In genomic region chr16:40228627-40229026, GRCm38 (mm10) we compare ENCODE assay signal across 15 mouse cellular contexts.
DNase-seq lines count a peak whose midpoint lies in the region; ATAC-seq lines count a peak whose summit lies in the region.
"Had no signal": no experiment of that assay in that cellular context is flagged by ENCODE, and none has a peak within 500 bp of the region (broad histone marks: within the 10 kb centered on the region; RNA-seq: fewer than 3 reads in every experiment).

No protein-coding gene starts in this region.

- H3K4me1 ChIP-seq in hindbrain, embryonic 14.5 days (replicated peaks; ENCODE audit: control insufficient read depth, insufficient read depth, low read length), result no peaks in the 10 kb centered on the region
- H3K4me1 ChIP-seq in hindbrain, embryonic 10.5 days (replicated peaks), result no peaks in the 10 kb centered on the region
- H3K4me1 ChIP-seq: heart, embryonic 10.5 days had no signal

- no peak overlapping the region for H3K4me2 ChIP-seq in hindbrain, embryonic 14.5 days (replicated peaks)
- H3K4me2 ChIP-seq: midbrain, embryonic 13.5 days had no signal

- no peaks in the 10 kb centered on the region for H3K36me3 ChIP-seq in hindbrain, embryonic 14.5 days (replicated peaks; ENCODE audit: control insufficient read depth, insufficient read depth)
- no peaks in the 10 kb centered on the region for H3K36me3 ChIP-seq in hindbrain, embryonic 10.5 days
- H3K36me3 ChIP-seq: heart, embryonic 10.5 days; midbrain, embryonic 13.5 days had no signal

- H3K9me3 ChIP-seq in hindbrain, embryonic 14.5 days (ENCODE audit: control insufficient read depth, low read length), result no peaks in the 10 kb centered on the region
- H3K9me3 ChIP-seq in hindbrain, embryonic 10.5 days, result no peaks in the 10 kb centered on the region
- H3K9me3 ChIP-seq: heart, embryonic 10.5 days; midbrain, embryonic 13.5 days had no signal

- H3K27ac ChIP-seq in hindbrain, embryonic 14.5 days, result no peak overlapping the region
- no peak overlapping the region for H3K27ac ChIP-seq in hindbrain, embryonic 10.5 days
- H3K27ac ChIP-seq: gastrocnemius, adult 2 months; heart, embryonic 10.5 days; kidney, postnatal 0 days; midbrain, embryonic 13.5 days had no signal

- WGBS in hindbrain, embryonic 14.5 days, result 66% methylated on average over 5 of the region's 5 CpGs
- WGBS in hindbrain, embryonic 10.5 days, result 88% methylated on average over 5 of the region's 5 CpGs

- DNase-seq in hindbrain, embryonic 14.5 days (ENCODE audit: low spot score), result peak; percentile 62
- no peak for DNase-seq in hindbrain, embryonic 10.5 days (ENCODE audit: low spot score)
- DNase-seq in brain, adult 2 months (ENCODE audit: low read depth, low spot score), result peak; percentile 98
- DNase-seq in cerebellum, adult 11-12 months, result peak; percentile 94
- DNase-seq in embryo, embryonic 11.5 days (ENCODE audit: low read depth, low spot score), result peak; percentile 7
- no peak for DNase-seq in yolk sac, embryonic 10.5 days (ENCODE audit: low spot score)
- DNase-seq in natural killer cell, adult 2 months (ENCODE audit: low spot score in 2 of 2), result no peak
- no peak for DNase-seq in gastrocnemius, postnatal 25 days
- DNase-seq: gastrocnemius, adult 2 months; lung, postnatal 10 days; thymus, postnatal 36 days had no signal

- H3K4me3 ChIP-seq in hindbrain, embryonic 14.5 days (replicated peaks; ENCODE audit: low read length), result no peak overlapping the region
- no peak overlapping the region for H3K4me3 ChIP-seq in hindbrain, embryonic 10.5 days
- H3K4me3 ChIP-seq: erythroblast, embryonic 14.5 days; gastrocnemius, adult 2 months; heart, embryonic 10.5 days; midbrain, embryonic 13.5 days had no signal

- 0 out of 2 replicates have a peak, but pooled peaks have one; percentile 43 for ATAC-seq in hindbrain, embryonic 14.5 days (ENCODE audit: low FRiP score)
- ATAC-seq: midbrain, embryonic 13.5 days had no signal

- no peaks in the 10 kb centered on the region for H3K27me3 ChIP-seq in hindbrain, embryonic 14.5 days (ENCODE audit: control insufficient read depth, insufficient read depth, low read length)
- H3K27me3 ChIP-seq in hindbrain, embryonic 10.5 days (ENCODE audit: insufficient read depth, poor library complexity, severe bottlenecking), result no peaks in the 10 kb centered on the region
- H3K27me3 ChIP-seq: midbrain, embryonic 13.5 days had no signal

- no peak overlapping the region for H3K9ac ChIP-seq in hindbrain, embryonic 14.5 days
- H3K9ac ChIP-seq: midbrain, embryonic 13.5 days had no signal

Comparison
In these comparisons a context has a peak if more than half of its experiments do, and no peak if none do; other contexts are left out.
1. DNase-seq: peak in hindbrain, embryonic 14.5 days (single experiment), brain, adult 2 months (single experiment), cerebellum, adult 11-12 months (single experiment) and embryo, embryonic 11.5 days (single experiment); none in hindbrain, embryonic 10.5 days (single experiment), yolk sac, embryonic 10.5 days (single experiment), natural killer cell, adult 2 months (0 of 2) and gastrocnemius, postnatal 25 days (single experiment).